Mouse (Mus musculus): ENCODE measurements at regions not wholly inside any gene's neighbourhood (a gene's known extent, or its start where the extent isn't known, plus 50 kb on each side); places are given as distances from the start of the nearest gene placed in this dataset.

- peak; percentile 79 to 89 for DNase-seq (ENCODE audit: low spot score in 2 of 2)
Observed at GRCm38 (mm10) chr16:29956904-29957303, 107.3 kb upstream of the Hes1 start.

GRCm38 (mm10) chr16:29959939-29960637 is 104.1 kb upstream of the Hes1 start:
- no peak for DNase-seq (ENCODE audit: low spot score in 2 of 2)

GRCm38 (mm10) chr16:29963284-29963683 is 100.9 kb upstream of the Hes1 start:
- DNase-seq (ENCODE audit: low spot score in 2 of 2), result no peak

GRCm38 (mm10) chr16:29964563-29964962 is 99.6 kb upstream of the Hes1 start:
- no peak for DNase-seq (ENCODE audit: low spot score in 2 of 2)

GRCm38 (mm10) chr16:29968743-29969142 is 95.4 kb upstream of the Hes1 start:
- DNase-seq (ENCODE audit: low spot score in 2 of 2), result no peak

- DNase-seq (ENCODE audit: low spot score in 2 of 2), result no peak
Observed at GRCm38 (mm10) chr16:29972741-29973141, 91.4 kb upstream of the Hes1 start.

- DNase-seq (ENCODE audit: low spot score in 2 of 2), result no peak
Observed at GRCm38 (mm10) chr16:29973250-29973649, 90.9 kb upstream of the Hes1 start.

GRCm38 (mm10) chr16:29975800-29976199 is 88.4 kb upstream of the Hes1 start:
- no peak for DNase-seq (ENCODE audit: low spot score in 2 of 2)

- DNase-seq (ENCODE audit: low spot score in 2 of 2), result no peak
Observed at GRCm38 (mm10) chr16:29977011-29977410, 87.2 kb upstream of the Hes1 start.

GRCm38 (mm10) chr16:29977711-29978110 is 86.5 kb upstream of the Hes1 start:
- DNase-seq (ENCODE audit: low spot score in 2 of 2), result no peak

GRCm38 (mm10) chr16:29979066-29979465 is 85.1 kb upstream of the Hes1 start:
- DNase-seq (ENCODE audit: low spot score in 2 of 2), result no peak

- no peak for DNase-seq (ENCODE audit: low spot score in 2 of 2)
Observed at GRCm38 (mm10) chr16:29981543-29981942, 82.6 kb upstream of the Hes1 start.

- no peak for DNase-seq (ENCODE audit: low spot score in 2 of 2)
Observed at GRCm38 (mm10) chr16:29982224-29982785, 81.9 kb upstream of the Hes1 start.

- DNase-seq (ENCODE audit: low spot score in 2 of 2), result no peak
Observed at GRCm38 (mm10) chr16:29983161-29983560, 81.0 kb upstream of the Hes1 start.

GRCm38 (mm10) chr16:29985126-29985931 is 78.9 kb upstream of the Hes1 start:
- DNase-seq (ENCODE audit: low spot score in 2 of 2), result peak in 1 of 2 experiments; percentile 48

- DNase-seq (ENCODE audit: low spot score in 2 of 2), result no peak
Observed at GRCm38 (mm10) chr16:29987595-29987994, 76.6 kb upstream of the Hes1 start.

- no peak for DNase-seq (ENCODE audit: low spot score in 2 of 2)
Observed at GRCm38 (mm10) chr16:29987999-29988398, 76.2 kb upstream of the Hes1 start.

GRCm38 (mm10) chr16:29989308-29989707 is 74.9 kb upstream of the Hes1 start:
- no peak for DNase-seq (ENCODE audit: low spot score in 2 of 2)

GRCm38 (mm10) chr16:29990393-29990792 is 73.8 kb upstream of the Hes1 start:
- no peak for DNase-seq (ENCODE audit: low spot score in 2 of 2)

- no peak for DNase-seq (ENCODE audit: low spot score in 2 of 2)
Observed at GRCm38 (mm10) chr16:29990795-29991587, 73.2 kb upstream of the Hes1 start.

- no peak for DNase-seq (ENCODE audit: low spot score in 2 of 2)
Observed at GRCm38 (mm10) chr16:29991876-29992380, 72.3 kb upstream of the Hes1 start.

- DNase-seq (ENCODE audit: low spot score in 2 of 2), result no peak
Observed at GRCm38 (mm10) chr16:29993111-29993510, 71.1 kb upstream of the Hes1 start.
